Mouse (Mus musculus): ENCODE results near the gene Ercc6.

The Ercc6 gene

GRCm38 (mm10) chr14:32533148-32533520 lies 19.8 kb downstream of the Ercc6 start:
- TF ChIP-seq GATA4 (IDR thresholded peaks at IDR 0.05; ENCODE audit: insufficient replicate concordance, low read length), result no peak

- no peak for TF ChIP-seq GATA4 (IDR thresholded peaks at IDR 0.05; ENCODE audit: insufficient replicate concordance, low read length)
These were observed 20.3 kb downstream of the Ercc6 start for GRCm38 (mm10) chr14:32533656-32534055.

GRCm38 (mm10) chr14:32534137-32534536 lies 20.8 kb downstream of the Ercc6 start:
- no peak for TF ChIP-seq GATA4 (IDR thresholded peaks at IDR 0.05; ENCODE audit: insufficient replicate concordance, low read length)

GRCm38 (mm10) chr14:32536763-32537162 lies 23.4 kb downstream of the Ercc6 start:
- TF ChIP-seq GATA4 (IDR thresholded peaks at IDR 0.05; ENCODE audit: insufficient replicate concordance, low read length), result no peak

GRCm38 (mm10) chr14:32538115-32538514 lies 24.8 kb downstream of the Ercc6 start:
- TF ChIP-seq GATA4 (IDR thresholded peaks at IDR 0.05; ENCODE audit: insufficient replicate concordance, low read length), result no peak

- no peak for TF ChIP-seq GATA4 (IDR thresholded peaks at IDR 0.05; ENCODE audit: insufficient replicate concordance, low read length)
These were observed 29.8 kb downstream of the Ercc6 start for GRCm38 (mm10) chr14:32543075-32543474.

- TF ChIP-seq GATA4 (IDR thresholded peaks at IDR 0.05; ENCODE audit: insufficient replicate concordance, low read length), result no peak
These were observed 33.4 kb downstream of the Ercc6 start for GRCm38 (mm10) chr14:32546676-32547075.

GRCm38 (mm10) chr14:32551854-32552253 lies 38.5 kb downstream of the Ercc6 start:
- TF ChIP-seq GATA4 (IDR thresholded peaks at IDR 0.05; ENCODE audit: insufficient replicate concordance, low read length), result no peak

- no peak for TF ChIP-seq GATA4 (IDR thresholded peaks at IDR 0.05; ENCODE audit: insufficient replicate concordance, low read length)
These were observed 40.0 kb downstream of the Ercc6 start for GRCm38 (mm10) chr14:32553198-32553903.

GRCm38 (mm10) chr14:32554860-32555526 lies 41.7 kb downstream of the Ercc6 start:
- TF ChIP-seq GATA4 (IDR thresholded peaks at IDR 0.05; ENCODE audit: insufficient replicate concordance, low read length), result no peak

GRCm38 (mm10) chr14:32561428-32561827 lies 48.1 kb downstream of the Ercc6 start:
- no peak for TF ChIP-seq GATA4 (IDR thresholded peaks at IDR 0.05; ENCODE audit: insufficient replicate concordance, low read length)

GRCm38 (mm10) chr14:32563661-32564060 lies 50.3 kb downstream of the Ercc6 start:
- no peak for TF ChIP-seq GATA4 (IDR thresholded peaks at IDR 0.05; ENCODE audit: insufficient replicate concordance, low read length)

- no peak for TF ChIP-seq GATA4 (IDR thresholded peaks at IDR 0.05; ENCODE audit: insufficient replicate concordance, low read length)
These were observed 59.2 kb downstream of the Ercc6 start for GRCm38 (mm10) chr14:32572519-32572918.

GRCm38 (mm10) chr14:32578420-32578819 lies 65.1 kb downstream of the Ercc6 start:
- no peak for TF ChIP-seq GATA4 (IDR thresholded peaks at IDR 0.05; ENCODE audit: insufficient replicate concordance, low read length)

- TF ChIP-seq GATA4 (IDR thresholded peaks at IDR 0.05; ENCODE audit: insufficient replicate concordance, low read length), result no peak
These were observed 70.4 kb downstream of the Ercc6 start for GRCm38 (mm10) chr14:32583696-32584095.

GRCm38 (mm10) chr14:32587013-32587784 lies 73.9 kb downstream of the Ercc6 start:
- TF ChIP-seq GATA4 (IDR thresholded peaks at IDR 0.05; ENCODE audit: insufficient replicate concordance, low read length), result no peak
